Mouse (Mus musculus): Measurements from ENCODE around the gene Scn2b. TPM values are rescaled to one million over a fixed set of nuclear protein-coding genes. Genes with fewer than 3 reads are reported as not detected.

The Scn2b gene
- polyA plus RNA-seq, 1 experiment from 2014 or later: 3.8 TPM

DNA sequence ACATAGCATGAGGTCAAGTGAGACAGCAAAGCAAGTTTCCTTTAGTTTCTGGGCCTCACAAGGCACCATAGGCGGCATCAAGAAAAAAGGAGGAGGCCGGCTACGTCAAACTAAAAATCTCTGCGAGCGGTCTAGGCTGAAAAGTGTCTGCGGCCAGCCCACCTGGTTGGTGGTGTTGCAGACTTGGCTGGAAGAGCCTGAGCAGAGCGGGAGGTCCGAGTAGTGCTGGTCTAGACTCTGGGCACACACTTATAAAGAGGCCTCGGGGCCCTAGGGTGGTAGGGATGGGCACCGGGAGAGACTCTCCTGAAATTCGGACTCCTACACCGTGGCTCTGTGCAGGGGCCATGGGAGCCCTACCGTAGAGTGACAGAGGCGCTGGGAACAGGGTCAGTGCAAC, 1.9 kb upstream of the Scn2b start:
- Histone ChIP-seq H3K9ac (ENCODE audit: low read length) (0 out of 2 replicates have a peak overlapping the region, but pooled peaks have one; percentile 1), H3K27me3 (replicated peaks; ENCODE audit: control insufficient read depth, insufficient read depth, low read length) (no peaks in the 10 kb centered on the region), H3K4me1 (replicated peaks; ENCODE audit: control insufficient read depth, insufficient read depth, low read length) (peaks cover 6% of the 10 kb centered on the region; the same call in 1 of the 2 replicates), H3K36me3 (ENCODE audit: control insufficient read depth, insufficient read depth, low read length) (no peaks in the 10 kb centered on the region), H3K9me3 (ENCODE audit: control insufficient read depth, low read length) (no peaks in the 10 kb centered on the region), H3K27ac (ENCODE audit: low read depth) (no peak overlapping the region), H3K4me2 (ENCODE audit: low read length) (peak overlapping the region; percentile 43), H3K4me3 (ENCODE audit: low read depth, low read length) (peak overlapping the region; percentile 25)
- DNase-seq (ENCODE audit: low spot score) (peak; percentile 75), ATAC-seq (replicated peaks; ENCODE audit: low FRiP score, low TSS enrichment, low read depth) (peak; percentile 55)
- 4% methylated on average over 14 of the region's 14 CpGs for WGBS

GRCm38 (mm10) chr9:45116819-45117218, 763 bp upstream of the Scn2b start:
- H3K27ac ChIP-seq (ENCODE audit: low read depth): no peak overlapping the region
- no peaks in the 10 kb centered on the region for H3K9me3 ChIP-seq (ENCODE audit: control insufficient read depth, low read length)
- no peaks in the 10 kb centered on the region for H3K27me3 ChIP-seq (replicated peaks; ENCODE audit: control insufficient read depth, insufficient read depth, low read length)
- ATAC-seq (replicated peaks; ENCODE audit: low FRiP score, low TSS enrichment, low read depth) (no peak), DNase-seq (ENCODE audit: low spot score) (no peak)
- WGBS: 43% methylated on average over 9 of the region's 9 CpGs
- H3K4me1 ChIP-seq (replicated peaks; ENCODE audit: control insufficient read depth, insufficient read depth, low read length): peaks cover 6% of the 10 kb centered on the region; the same call in 1 of the 2 replicates
- no peak overlapping the region for H3K4me2 ChIP-seq (ENCODE audit: low read length)
- H3K4me3 ChIP-seq (ENCODE audit: low read depth, low read length): no peak overlapping the region
- H3K9ac ChIP-seq (ENCODE audit: low read length): no peak overlapping the region
- H3K36me3 ChIP-seq (ENCODE audit: control insufficient read depth, insufficient read depth, low read length): no peaks in the 10 kb centered on the region

GRCm38 (mm10) chr9:45118552-45118951, 970 bp downstream of the Scn2b start:
- no peak for DNase-seq (ENCODE audit: low spot score)
- no peaks in the 10 kb centered on the region for H3K36me3 ChIP-seq (ENCODE audit: control insufficient read depth, insufficient read depth, low read length)
- 0 out of 2 replicates have a peak overlapping the region, but pooled peaks have one; percentile 3 for H3K9ac ChIP-seq (ENCODE audit: low read length)
- no peak for ATAC-seq (replicated peaks; ENCODE audit: low FRiP score, low TSS enrichment, low read depth)
- peak overlapping the region; percentile 73 for H3K4me3 ChIP-seq (ENCODE audit: low read depth, low read length)
- H3K4me1 ChIP-seq (replicated peaks; ENCODE audit: control insufficient read depth, insufficient read depth, low read length): peaks cover 10% of the 10 kb centered on the region
- H3K27ac ChIP-seq (ENCODE audit: low read depth): no peak overlapping the region
- WGBS: 23% methylated on average over 10 of the region's 10 CpGs
- no peaks in the 10 kb centered on the region for H3K27me3 ChIP-seq (replicated peaks; ENCODE audit: control insufficient read depth, insufficient read depth, low read length)
- H3K4me2 ChIP-seq (ENCODE audit: low read length): peak overlapping the region; percentile 72
- no peaks in the 10 kb centered on the region for H3K9me3 ChIP-seq (ENCODE audit: control insufficient read depth, low read length)

DNA sequence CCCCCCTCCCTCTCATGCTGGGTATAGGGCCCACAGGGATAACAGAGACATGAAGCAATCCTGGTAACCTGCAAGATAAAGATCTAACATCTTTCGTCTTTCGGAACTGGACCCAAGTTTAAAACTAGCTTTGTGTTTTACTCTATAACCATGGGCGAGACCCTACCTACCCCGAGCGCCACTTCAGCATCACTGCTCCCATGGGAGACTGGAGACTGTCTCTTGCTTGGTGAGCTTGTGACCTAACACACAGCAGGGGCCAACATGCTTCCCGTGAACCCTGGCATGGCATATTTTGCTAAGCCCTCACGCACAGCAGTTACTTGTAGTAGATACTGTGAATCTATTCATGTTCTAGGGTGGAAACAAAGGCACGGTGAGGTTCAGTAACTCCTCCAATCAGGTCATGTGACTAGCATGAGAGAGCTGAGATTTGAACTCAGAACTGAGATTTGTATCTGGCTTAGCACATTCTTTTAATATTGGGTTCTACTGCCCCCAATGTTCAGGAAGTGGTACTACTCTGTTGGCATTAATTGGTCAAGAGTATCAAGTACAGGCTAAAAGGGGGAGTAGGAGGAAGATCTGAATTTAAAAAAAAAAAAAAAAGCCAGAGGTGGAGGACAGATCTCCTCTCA, 1.9 kb downstream of the Scn2b start:
- H3K4me3 ChIP-seq (ENCODE audit: low read depth, low read length): no peak overlapping the region
- H3K4me1 ChIP-seq (replicated peaks; ENCODE audit: control insufficient read depth, insufficient read depth, low read length): peaks cover 10% of the 10 kb centered on the region
- no peaks in the 10 kb centered on the region for H3K27me3 ChIP-seq (replicated peaks; ENCODE audit: control insufficient read depth, insufficient read depth, low read length)
- ATAC-seq (replicated peaks; ENCODE audit: low FRiP score, low TSS enrichment, low read depth) (no peak), DNase-seq (ENCODE audit: low spot score) (no peak)
- WGBS: 96% methylated on average over 8 of the region's 8 CpGs
- H3K4me2 ChIP-seq (ENCODE audit: low read length): no peak overlapping the region
- no peak overlapping the region for H3K9ac ChIP-seq (ENCODE audit: low read length)
- no peak overlapping the region for H3K27ac ChIP-seq (ENCODE audit: low read depth)
- H3K9me3 ChIP-seq (ENCODE audit: control insufficient read depth, low read length): no peaks in the 10 kb centered on the region
- H3K36me3 ChIP-seq (ENCODE audit: control insufficient read depth, insufficient read depth, low read length): no peaks in the 10 kb centered on the region

DNA sequence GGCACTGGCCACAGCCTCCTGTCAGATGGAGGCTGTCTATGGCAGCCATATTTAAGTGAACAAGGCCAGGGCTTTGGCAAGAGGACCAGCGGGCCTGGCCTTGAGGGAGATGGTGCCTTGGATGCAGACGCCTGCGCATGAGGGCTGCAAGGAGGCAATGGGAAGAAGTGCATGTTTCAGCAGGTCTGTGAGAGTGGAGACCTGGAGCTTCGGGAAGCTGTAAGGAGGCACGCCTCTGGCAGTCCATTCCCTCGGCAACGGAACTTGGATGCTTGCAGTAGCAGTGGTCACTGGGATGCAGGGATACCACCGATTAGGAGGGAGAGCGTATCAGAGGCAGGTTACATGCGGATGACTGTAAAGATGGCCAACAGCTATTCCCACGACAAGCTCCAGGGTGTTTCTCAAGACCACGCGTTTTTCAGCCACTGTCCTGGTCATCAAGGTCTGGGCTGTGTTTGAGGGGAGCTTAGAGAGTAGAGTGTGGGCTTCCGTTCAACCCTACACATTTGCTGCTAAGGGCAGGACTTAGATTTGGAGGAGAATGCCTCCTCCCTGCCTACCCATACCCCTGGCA, 2.5 kb downstream of the Scn2b start:
- Histone ChIP-seq H3K4me3 (ENCODE audit: low read depth, low read length) (no peak overlapping the region), H3K27ac (ENCODE audit: low read depth) (no peak overlapping the region), H3K4me2 (ENCODE audit: low read length) (no peak overlapping the region), H3K9me3 (ENCODE audit: control insufficient read depth, low read length) (no peaks in the 10 kb centered on the region), H3K27me3 (replicated peaks; ENCODE audit: control insufficient read depth, insufficient read depth, low read length) (no peaks in the 10 kb centered on the region), H3K9ac (ENCODE audit: low read length) (no peak overlapping the region), H3K4me1 (replicated peaks; ENCODE audit: control insufficient read depth, insufficient read depth, low read length) (peaks cover 10% of the 10 kb centered on the region), H3K36me3 (ENCODE audit: control insufficient read depth, insufficient read depth, low read length) (no peaks in the 10 kb centered on the region)
- DNase-seq (ENCODE audit: low spot score): no peak
- WGBS: 90% methylated on average over 14 of the region's 14 CpGs
- ATAC-seq (replicated peaks; ENCODE audit: low FRiP score, low TSS enrichment, low read depth): no peak

DNA sequence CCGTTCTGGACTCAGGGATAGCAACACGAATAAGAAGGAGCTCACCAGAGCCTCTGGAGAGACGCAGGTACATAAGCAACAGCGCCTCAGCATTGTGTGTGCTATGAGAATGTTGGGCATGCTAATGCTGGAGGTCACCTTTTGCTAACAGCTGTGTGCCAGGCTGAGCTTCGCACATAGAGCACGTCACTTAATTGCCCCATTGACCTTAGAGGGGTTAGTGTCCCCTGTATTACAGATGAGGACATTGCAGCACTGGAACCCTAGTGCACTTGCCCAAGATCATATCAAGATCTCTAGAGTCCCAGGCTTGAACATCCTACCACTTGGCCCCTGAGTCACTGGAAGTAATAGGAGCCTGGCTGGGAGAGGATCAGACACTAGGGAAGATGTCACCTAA, 3.0 kb downstream of the Scn2b start:
- H3K27ac ChIP-seq (ENCODE audit: low read depth): no peak overlapping the region
- H3K9me3 ChIP-seq (ENCODE audit: control insufficient read depth, low read length): no peaks in the 10 kb centered on the region
- ATAC-seq (replicated peaks; ENCODE audit: low FRiP score, low TSS enrichment, low read depth) (no peak), DNase-seq (ENCODE audit: low spot score) (no peak)
- H3K4me2 ChIP-seq (ENCODE audit: low read length): no peak overlapping the region
- H3K27me3 ChIP-seq (replicated peaks; ENCODE audit: control insufficient read depth, insufficient read depth, low read length): no peaks in the 10 kb centered on the region
- peaks cover 10% of the 10 kb centered on the region for H3K4me1 ChIP-seq (replicated peaks; ENCODE audit: control insufficient read depth, insufficient read depth, low read length)
- WGBS: 85% methylated on average over 6 of the region's 6 CpGs
- H3K36me3 ChIP-seq (ENCODE audit: control insufficient read depth, insufficient read depth, low read length): 0 out of 2 replicates have a peak, but pooled peaks cover 4% of the 10 kb centered on the region
- no peak overlapping the region for H3K9ac ChIP-seq (ENCODE audit: low read length)
- H3K4me3 ChIP-seq (ENCODE audit: low read depth, low read length): no peak overlapping the region

DNA sequence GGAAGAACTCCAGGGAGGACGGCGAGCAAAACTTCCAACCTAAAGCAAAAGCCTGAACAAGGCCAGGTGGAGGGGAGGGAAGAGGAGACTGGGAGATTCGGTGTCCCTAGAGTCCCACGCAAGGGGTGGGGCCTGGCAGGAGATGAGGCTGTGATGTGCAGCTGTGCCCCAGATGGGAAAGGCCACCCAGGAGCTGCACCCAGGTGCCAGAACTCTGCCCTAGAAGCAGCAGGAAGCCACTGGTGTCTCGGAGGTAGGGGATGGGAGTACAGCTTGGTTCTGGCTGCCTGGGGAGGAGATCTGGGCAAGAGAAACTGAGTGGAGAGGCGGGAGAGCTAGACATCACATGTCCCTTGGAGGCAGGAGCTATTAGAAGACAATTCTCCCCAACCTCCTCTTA, 3.4 kb downstream of the Scn2b start:
- no peaks in the 10 kb centered on the region for H3K9me3 ChIP-seq (ENCODE audit: control insufficient read depth, low read length)
- 68% methylated on average over 6 of the region's 6 CpGs for WGBS
- DNase-seq (ENCODE audit: low spot score) (no peak), ATAC-seq (replicated peaks; ENCODE audit: low FRiP score, low TSS enrichment, low read depth) (no peak)
- H3K4me1 ChIP-seq (replicated peaks; ENCODE audit: control insufficient read depth, insufficient read depth, low read length): peaks cover 10% of the 10 kb centered on the region
- H3K27me3 ChIP-seq (replicated peaks; ENCODE audit: control insufficient read depth, insufficient read depth, low read length): no peaks in the 10 kb centered on the region
- H3K36me3 ChIP-seq (ENCODE audit: control insufficient read depth, insufficient read depth, low read length): 0 out of 2 replicates have a peak, but pooled peaks cover 9% of the 10 kb centered on the region
- no peak overlapping the region for H3K4me2 ChIP-seq (ENCODE audit: low read length)
- no peak overlapping the region for H3K9ac ChIP-seq (ENCODE audit: low read length)
- H3K4me3 ChIP-seq (ENCODE audit: low read depth, low read length): no peak overlapping the region
- no peak overlapping the region for H3K27ac ChIP-seq (ENCODE audit: low read depth)

DNA sequence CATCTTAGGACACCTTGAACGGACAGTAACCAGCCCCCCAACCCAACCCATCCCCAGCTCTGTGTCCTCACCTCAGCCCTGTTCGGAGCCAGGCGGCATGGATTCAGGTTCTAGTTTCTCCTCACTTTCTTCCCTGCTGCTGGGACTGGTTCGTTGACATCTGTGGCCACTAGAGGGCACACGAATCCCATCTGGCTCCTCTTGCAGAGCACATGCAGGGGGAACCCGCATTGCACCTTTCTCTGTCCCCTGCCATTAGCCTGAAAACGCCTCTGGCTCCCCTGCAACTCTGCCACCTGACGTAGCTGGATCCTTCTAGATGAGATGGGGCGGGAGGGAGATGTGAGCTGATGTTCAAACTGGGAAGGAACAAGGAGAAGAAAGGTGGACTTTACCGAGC, 4.2 kb downstream of the Scn2b start:
- no peaks in the 10 kb centered on the region for H3K9me3 ChIP-seq (ENCODE audit: control insufficient read depth, low read length)
- peak overlapping the region; percentile 15; the same call in 1 of the 2 replicates for H3K4me3 ChIP-seq (ENCODE audit: low read depth, low read length)
- DNase-seq (ENCODE audit: low spot score) (peak; percentile 86), ATAC-seq (replicated peaks; ENCODE audit: low FRiP score, low TSS enrichment, low read depth) (peak; percentile 47; the same call in 1 of the 2 replicates)
- H3K9ac ChIP-seq (ENCODE audit: low read length): no peak overlapping the region
- H3K4me1 ChIP-seq (replicated peaks; ENCODE audit: control insufficient read depth, insufficient read depth, low read length): peaks cover 10% of the 10 kb centered on the region; the same call in 1 of the 2 replicates
- no peak overlapping the region for H3K27ac ChIP-seq (ENCODE audit: low read depth)
- no peaks in the 10 kb centered on the region for H3K27me3 ChIP-seq (replicated peaks; ENCODE audit: control insufficient read depth, insufficient read depth, low read length)
- 0 out of 2 replicates have a peak, but pooled peaks cover 9% of the 10 kb centered on the region for H3K36me3 ChIP-seq (ENCODE audit: control insufficient read depth, insufficient read depth, low read length)
- 6% methylated on average over 10 of the region's 10 CpGs for WGBS
- peak overlapping the region; percentile 46 for H3K4me2 ChIP-seq (ENCODE audit: low read length)

All from intestine, embryonic 14.5 days (tissue).